Mouse (Mus musculus): ENCODE data around the gene Ciz1.

Ciz1 gene

GRCm38 (mm10) chr2:32381141-32381774 is 29.1 kb downstream of the Ciz1 start:
- DNase-seq (ENCODE audit: low spot score), result peak; percentile 51

DNA sequence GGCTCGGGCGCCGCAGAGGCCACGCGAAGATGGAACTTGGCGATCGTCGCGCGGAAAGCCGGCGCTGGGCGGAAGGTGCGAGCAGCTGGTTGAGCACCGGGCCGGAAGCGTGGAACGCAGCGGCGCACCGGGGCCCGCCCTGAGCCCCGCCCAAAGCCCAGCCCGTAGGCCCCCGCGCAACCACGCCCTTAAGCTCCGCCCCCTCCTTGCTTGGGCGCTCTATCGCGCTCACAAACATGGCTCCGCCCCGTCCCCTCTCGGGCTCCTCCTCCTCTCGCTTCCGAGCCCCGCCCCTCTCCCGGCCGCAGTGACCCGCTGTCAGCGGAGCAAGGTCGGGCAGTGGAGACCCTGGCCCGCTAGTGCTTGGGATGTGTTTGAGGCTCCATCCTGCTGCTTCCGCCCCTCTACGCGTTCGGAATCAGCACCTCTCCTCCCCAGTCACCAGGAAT is 29.7 kb downstream of the Ciz1 start, which contains the start of gene 1110008P14Rik:
TSS of gene 1110008P14Rik (minus strand) at position 164 of the 449 bp plus-strand sequence.
- DNase-seq (ENCODE audit: low spot score), result peak; percentile 98

- no peak for DNase-seq (ENCODE audit: low spot score)
These were observed 30.6 kb downstream of the Ciz1 start for GRCm38 (mm10) chr2:32382689-32383088.

GRCm38 (mm10) chr2:32387706-32388490 is 35.8 kb downstream of the Ciz1 start, which contains the start of gene Lcn2:
Gene Lcn2, minus strand, starts transcription at chr2:32388252.
- DNase-seq (ENCODE audit: low spot score), result no peak

DNA sequence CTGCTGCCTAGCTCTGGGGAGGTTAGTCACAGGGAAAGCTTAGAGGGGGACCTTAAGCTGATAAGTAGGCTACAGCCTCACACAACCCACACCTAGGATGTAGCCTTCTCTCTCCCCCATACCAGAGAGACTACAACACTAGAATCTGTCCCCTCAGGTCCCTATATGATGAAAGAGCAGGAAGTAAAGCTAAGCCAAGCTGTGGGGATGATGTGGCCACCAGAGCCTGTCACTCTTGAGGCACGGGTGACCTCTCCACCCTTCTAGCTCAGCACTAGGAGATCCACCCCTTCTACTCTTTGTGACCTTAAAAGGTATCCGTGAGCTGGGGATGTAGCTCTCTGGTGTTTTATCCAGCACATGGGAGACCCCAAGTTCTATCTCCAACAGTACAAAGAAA is 37.0 kb downstream of the Ciz1 start:
- no peak for DNase-seq (ENCODE audit: low spot score)

DNA sequence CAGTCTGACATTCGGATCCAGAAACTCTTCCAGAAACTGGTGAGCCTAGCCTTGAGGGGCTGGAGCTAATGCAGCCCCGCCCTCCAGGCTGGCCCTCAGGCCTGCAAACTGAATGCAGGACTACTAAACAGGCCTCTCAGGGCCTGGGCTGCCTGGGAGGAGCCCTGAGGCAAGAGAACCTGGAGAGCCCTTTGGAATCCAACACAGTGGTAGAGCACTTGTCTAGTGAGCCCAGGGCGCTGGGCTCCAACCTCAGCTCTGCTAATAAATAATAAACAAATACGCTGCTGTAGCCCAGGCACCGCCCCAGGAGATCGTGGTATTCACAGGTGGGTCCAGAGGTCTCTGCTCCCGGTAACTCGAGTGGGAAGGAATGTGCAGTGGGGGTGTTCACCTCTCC is 38.7 kb downstream of the Ciz1 start:
- no peak for DNase-seq (ENCODE audit: low spot score)

GRCm38 (mm10) chr2:32392063-32392462 is 39.9 kb downstream of the Ciz1 start:
- no peak for DNase-seq (ENCODE audit: low spot score)

DNA sequence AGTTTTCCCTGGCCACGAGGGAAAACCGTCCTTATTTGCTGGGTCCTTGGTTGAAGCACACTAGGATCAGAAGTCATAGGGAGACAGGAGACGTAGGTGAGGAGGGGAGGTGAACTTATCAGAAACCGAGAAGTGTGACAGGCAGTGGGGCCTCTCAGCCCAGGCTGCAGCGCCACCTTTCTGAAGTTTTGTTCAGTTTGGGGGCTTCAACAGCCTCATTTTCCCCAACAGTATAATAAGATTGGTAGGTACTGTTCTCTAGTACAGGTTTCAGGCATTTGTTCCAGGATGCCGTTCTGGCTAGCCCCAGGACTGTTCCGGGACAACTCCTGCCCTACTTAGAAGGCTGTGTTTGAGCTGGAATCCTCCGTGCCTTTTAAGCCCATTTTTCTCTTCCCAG is 42.8 kb downstream of the Ciz1 start:
- peak; percentile 62 for DNase-seq (ENCODE audit: low spot score)

- peak; percentile 95 for DNase-seq (ENCODE audit: low spot score)
These were observed 43.4 kb downstream of the Ciz1 start, which contains the start of gene Ptges2 for GRCm38 (mm10) chr2:32395484-32395945. Gene Ptges2, plus strand, starts transcription at chr2:32395896.

GRCm38 (mm10) chr2:32395946-32396621 is 44.0 kb downstream of the Ciz1 start:
- DNase-seq (ENCODE audit: low spot score), result peak; percentile 95

GRCm38 (mm10) chr2:32396695-32397094 is 44.6 kb downstream of the Ciz1 start:
- no peak for DNase-seq (ENCODE audit: low spot score)

- DNase-seq (ENCODE audit: low spot score), result peak; percentile 100
These were observed 52.5 kb downstream of the Ciz1 start for GRCm38 (mm10) chr2:32404663-32405062.

DNA sequence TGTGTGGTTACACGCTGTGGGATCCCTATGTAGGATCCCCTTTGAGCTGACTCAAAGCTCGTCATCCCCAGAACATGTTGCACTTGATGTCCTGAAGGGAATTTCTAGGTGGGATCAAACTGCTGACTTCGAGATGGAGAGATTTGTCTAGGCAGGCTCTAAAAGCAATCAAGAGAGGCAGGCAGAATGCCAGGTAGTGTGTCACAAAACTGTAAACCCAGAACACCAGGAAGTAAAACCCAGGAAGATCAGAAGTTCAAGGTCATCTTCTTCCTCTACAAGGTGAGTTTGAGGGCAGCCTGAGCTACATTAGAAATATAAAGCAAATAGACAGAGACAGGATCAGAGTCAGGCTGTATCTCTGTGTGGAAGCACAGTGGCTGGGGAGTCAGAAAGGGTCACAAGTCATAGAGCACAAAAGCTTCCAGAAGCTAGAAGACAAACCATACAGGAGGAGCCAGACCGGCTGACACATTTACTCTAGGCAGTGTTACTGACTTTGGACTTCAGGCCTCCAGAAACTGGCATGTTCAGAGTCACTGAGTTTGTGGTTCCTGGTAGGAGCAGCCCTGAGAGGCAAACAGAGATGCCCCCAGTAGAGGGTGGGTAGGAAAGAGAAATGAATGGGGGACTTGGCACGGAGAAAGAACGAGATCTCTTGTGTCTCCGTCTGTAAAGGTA is 55.2 kb downstream of the Ciz1 start:
- DNase-seq (ENCODE audit: low spot score), result no peak

DNA sequence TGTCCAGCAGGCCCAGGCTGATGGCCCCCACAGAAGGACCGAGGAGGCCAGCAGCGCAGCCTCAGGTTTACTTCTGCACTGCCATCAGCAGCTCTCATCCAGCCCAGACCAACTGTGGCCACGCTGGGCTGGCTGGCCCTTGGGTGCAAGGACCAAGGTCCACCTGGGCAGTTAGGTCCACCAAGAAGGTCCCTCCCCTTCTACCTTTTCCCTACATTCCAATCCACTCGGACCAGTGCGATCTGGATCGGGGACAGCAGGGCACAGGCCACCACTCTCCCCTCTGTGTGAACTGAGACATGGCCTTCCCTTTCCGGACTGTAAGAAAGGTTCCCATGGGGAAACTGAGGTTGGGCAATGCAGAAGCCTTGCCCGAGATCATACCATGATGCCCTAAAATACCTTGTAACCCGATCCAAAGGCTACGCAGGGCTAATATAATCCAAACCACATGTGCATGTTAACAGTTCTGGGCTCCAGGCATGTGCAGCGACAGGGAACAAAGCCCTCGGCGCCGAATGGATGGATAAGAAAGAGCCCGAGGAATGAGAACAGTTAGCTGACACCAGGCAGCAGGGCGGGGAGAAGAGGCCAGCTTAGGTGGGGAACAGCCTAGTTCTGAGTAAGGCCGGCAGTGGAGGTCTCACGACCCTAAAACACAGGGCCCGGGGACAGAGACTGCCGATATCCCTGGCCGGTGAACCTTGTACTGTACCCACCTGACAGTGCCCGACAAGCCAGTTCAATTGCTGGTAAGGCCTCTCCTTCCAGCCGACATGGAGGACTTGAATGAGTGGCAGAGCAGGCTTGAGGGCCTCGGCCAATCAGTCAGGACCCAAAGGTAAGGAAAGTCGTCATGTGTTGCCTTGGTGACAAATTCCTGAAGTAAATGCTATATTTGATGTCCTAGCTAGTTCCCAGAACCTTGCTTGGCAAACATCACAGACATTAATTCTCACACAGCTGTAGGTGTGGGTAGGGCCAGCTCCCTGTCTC is 56.6 kb downstream of the Ciz1 start:
- DNase-seq (ENCODE audit: low spot score), result peak; percentile 71

DNA sequence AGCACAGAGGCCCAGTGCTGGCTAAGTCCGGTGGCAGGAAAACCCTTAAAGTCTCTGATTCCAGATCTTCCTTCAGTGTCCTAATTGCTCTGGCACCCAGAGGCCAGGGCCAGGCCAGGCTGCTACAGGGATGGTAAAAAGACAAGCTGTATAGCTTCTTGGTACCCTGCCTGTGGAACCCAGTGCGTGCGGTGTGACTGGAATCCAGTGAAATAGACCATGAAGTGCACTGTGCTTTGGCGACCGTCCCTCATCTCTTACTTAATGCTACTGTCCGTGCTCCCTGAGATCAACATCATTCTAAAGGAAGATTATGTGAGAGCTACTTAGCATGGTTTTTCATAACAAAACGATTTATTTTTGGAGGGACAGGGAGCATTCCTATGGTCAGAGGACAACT is 59.3 kb downstream of the Ciz1 start:
- no peak for DNase-seq (ENCODE audit: low spot score)

GRCm38 (mm10) chr2:32412742-32413531 is 60.8 kb downstream of the Ciz1 start:
- no peak for DNase-seq (ENCODE audit: low spot score)

DNA sequence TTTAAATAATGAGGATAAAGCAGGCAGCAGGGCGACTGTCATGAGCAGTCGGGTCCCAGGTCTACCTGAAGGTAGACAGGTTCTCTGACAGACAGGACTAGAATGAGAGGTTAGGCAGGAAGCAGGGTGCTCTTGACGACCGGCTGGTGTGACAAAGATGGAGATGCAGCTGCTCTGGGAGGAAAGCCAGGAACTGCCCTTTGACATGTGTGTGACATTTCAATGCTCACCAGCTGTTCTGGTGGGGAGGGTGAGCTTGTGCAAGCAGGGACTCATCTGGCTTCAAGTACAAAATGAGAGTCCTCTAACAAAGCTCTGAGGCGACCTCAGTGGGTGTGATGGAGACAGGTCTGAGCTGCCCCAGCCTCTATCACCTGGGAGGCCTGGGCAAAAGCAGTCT is 61.8 kb downstream of the Ciz1 start:
- DNase-seq (ENCODE audit: low spot score), result peak; percentile 36

- DNase-seq (ENCODE audit: low spot score), result no peak
These were observed 63.7 kb downstream of the Ciz1 start for GRCm38 (mm10) chr2:32415801-32416200.

DNA sequence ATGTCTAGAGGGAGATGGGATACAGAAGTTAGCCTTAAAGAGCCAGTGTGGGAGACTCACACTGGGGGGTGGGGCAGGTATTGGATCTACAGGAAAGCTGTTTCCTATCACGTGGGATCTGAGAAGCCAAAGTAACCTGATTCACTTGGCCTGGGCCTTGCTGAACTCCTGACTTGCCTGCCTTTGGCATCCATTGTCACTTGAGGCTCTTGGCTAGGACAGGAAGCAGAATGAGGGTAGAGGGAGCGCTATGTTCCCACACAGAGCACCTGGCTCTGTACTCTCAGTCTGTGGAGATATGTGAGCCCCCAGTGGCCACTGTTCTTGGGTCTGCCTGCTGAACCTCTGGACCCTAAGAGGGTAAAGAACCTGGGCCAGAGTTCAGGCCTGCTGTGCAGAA is 64.4 kb downstream of the Ciz1 start:
- DNase-seq (ENCODE audit: low spot score), result no peak

- no peak for DNase-seq (ENCODE audit: low spot score)
These were observed 65.4 kb downstream of the Ciz1 start for GRCm38 (mm10) chr2:32417486-32417885.
